Mouse (Mus musculus) hindbrain, embryonic 14.5 days (tissue): Measurements from ENCODE around the gene Guca2a. TPM values are rescaled to one million over a fixed set of nuclear protein-coding genes. Genes with fewer than 3 reads are reported as not detected.

Source experiments
- ATAC-seq: fragments of 200-750 bp; cut with Nextera tagmentation; 2 replicates; pipeline ENCODE4 v1.8.0; 2017; ENCODE audit warnings: moderate number of reproducible peaks, mild to moderate bottlenecking, moderate TSS enrichment, moderate library complexity; ENCODE audit not compliant: low FRiP score
- DNase-seq: peaks from one replicate; pipeline ENCODE4 v3.0.0-alpha.2; 2015; ENCODE audit warnings: low spot score
- H3K27ac ChIP-seq: fragments of 300-500 bp; sonication (generic); 2 replicates; pipeline ENCODE4 v1.5.1; 2014; ENCODE audit warnings: mild to moderate bottlenecking, moderate library complexity
- H3K27me3 ChIP-seq: fragments of 300-500 bp; sonication (generic); 2 replicates; pipeline ENCODE4 v1.6.1; 2014; ENCODE audit warnings: mild to moderate bottlenecking, low read length, mixed read lengths; ENCODE audit not compliant: control insufficient read depth, insufficient read depth
- H3K36me3 ChIP-seq: fragments of 300-500 bp; sonication (generic); replicated peaks from 2 replicates; pipeline ENCODE4 v1.6.1; 2014; ENCODE audit not compliant: control insufficient read depth, insufficient read depth
- H3K4me1 ChIP-seq: fragments of 300-500 bp; sonication (generic); replicated peaks from 2 replicates; pipeline ENCODE4 v1.6.1; 2014; ENCODE audit warnings: antibody characterized with exemption, low read length, mixed read lengths; ENCODE audit not compliant: control insufficient read depth, insufficient read depth
- H3K4me2 ChIP-seq: fragments of 300-500 bp; sonication (generic); replicated peaks from 2 replicates; pipeline ENCODE4 v1.6.1; 2014; ENCODE audit warnings: mild to moderate bottlenecking, moderate library complexity
- H3K4me3 ChIP-seq: fragments of 300-500 bp; sonication (generic); replicated peaks from 2 replicates; pipeline ENCODE4 v1.5.1; 2014; ENCODE audit warnings: mild to moderate bottlenecking, low read length
- H3K9ac ChIP-seq: fragments of 300-500 bp; sonication (generic); 2 replicates; pipeline ENCODE4 v1.6.1; 2014
- H3K9me3 ChIP-seq: fragments of 300-500 bp; sonication (generic); 2 replicates; pipeline ENCODE4 v1.6.1; 2016; ENCODE audit warnings: low read length; ENCODE audit not compliant: control insufficient read depth
- WGBS: fragments of 180-500 bp; shearing (Covaris S2); extraction: QIAGEN DNeasy Blood & Tissue Kit; methylation state at CpG from one replicate; pipeline ENCODE4 v1.1.7; 2014; 5-methylcytosine and 5-hydroxymethylcytosine counted together
- polyA plus RNA-seq: library from polyadenylated mRNA; unstranded; fragments of >200 nt; fragmentation: Nextera tagmentation; extraction: Ambion mirVana; gene quantifications from 2 replicates; pipeline ENCODE4 v1.2.1, GENCODE M21; 2014

The Guca2a gene
- not detected in 2 replicates for polyA plus RNA-seq

GRCm38 (mm10) chr4:119637176-119637845 lies at the start of gene Guca2a:
Guca2a (plus strand) TSS chr4:119637704.
- no peaks in the 10 kb centered on the region for H3K36me3 ChIP-seq
- H3K4me1 ChIP-seq = peaks cover 21% of the 10 kb centered on the region
- no peak within 1 kb of the TSS for H3K9ac ChIP-seq
- no peak within 1 kb of the TSS for H3K4me2 ChIP-seq
- no peaks in the 10 kb centered on the region for H3K27me3 ChIP-seq
- DNase-seq (no peak), ATAC-seq (no peak)
- no peak within 1 kb of the TSS for H3K4me3 ChIP-seq
- 76% methylated on average over 4 of the region's 4 CpGs for WGBS
- H3K9me3 ChIP-seq = no peaks in the 10 kb centered on the region
- H3K27ac ChIP-seq = no peak within 1 kb of the TSS

GRCm38 (mm10) chr4:119588037-119588436 lies 49.5 kb upstream of the Guca2a start:
- DNase-seq = no peak
- Histone ChIP-seq H3K4me1 (no peaks in the 10 kb centered on the region), H3K27ac (no peak overlapping the region), H3K4me2 (no peak overlapping the region), H3K36me3 (peaks cover 14% of the 10 kb centered on the region; the same call in 1 of the 2 replicates), H3K4me3 (no peak overlapping the region), H3K27me3 (no peaks in the 10 kb centered on the region), H3K9ac (no peak overlapping the region), H3K9me3 (no peaks in the 10 kb centered on the region)
- ATAC-seq = no peak
- 98% methylated on average over 2 of the region's 2 CpGs for WGBS

- Histone ChIP-seq H3K27ac (no peak overlapping the region), H3K4me3 (no peak overlapping the region), H3K4me2 (no peak overlapping the region), H3K36me3 (peaks cover 14% of the 10 kb centered on the region; the same call in 1 of the 2 replicates), H3K9ac (no peak overlapping the region), H3K4me1 (no peaks in the 10 kb centered on the region), H3K9me3 (no peaks in the 10 kb centered on the region), H3K27me3 (no peaks in the 10 kb centered on the region)
- 92% methylated on average over 2 of the region's 2 CpGs for WGBS
- no peak for ATAC-seq
- no peak for DNase-seq
Observed at GRCm38 (mm10) chr4:119589423-119589822, 48.1 kb upstream of the Guca2a start.

GRCm38 (mm10) chr4:119590027-119590426 lies 47.5 kb upstream of the Guca2a start:
- WGBS = 83% methylated on average over 1 of the region's 1 CpGs

GRCm38 (mm10) chr4:119592479-119592878 lies 45.0 kb upstream of the Guca2a start:
- WGBS = 60% methylated on average over 3 of the region's 3 CpGs
- H3K36me3 ChIP-seq = peaks cover 3% of the 10 kb centered on the region; the same call in 1 of the 2 replicates
- DNase-seq = no peak

More at GRCm38 (mm10) chr4:119590027-119590426, 47.5 kb upstream of the Guca2a start:
- no peaks in the 10 kb centered on the region for H3K9me3 ChIP-seq
- no peak for ATAC-seq
- no peak overlapping the region for H3K9ac ChIP-seq
- H3K4me3 ChIP-seq = no peak overlapping the region
- no peak overlapping the region for H3K27ac ChIP-seq
- DNase-seq = no peak
- no peaks in the 10 kb centered on the region for H3K27me3 ChIP-seq
- peaks cover 14% of the 10 kb centered on the region; the same call in 1 of the 2 replicates for H3K36me3 ChIP-seq
- H3K4me1 ChIP-seq = no peaks in the 10 kb centered on the region
- no peak overlapping the region for H3K4me2 ChIP-seq

GRCm38 (mm10) chr4:119594331-119594730 lies 43.2 kb upstream of the Guca2a start:
- no peaks in the 10 kb centered on the region for H3K27me3 ChIP-seq
- H3K27ac ChIP-seq = no peak overlapping the region
- no peaks in the 10 kb centered on the region for H3K4me1 ChIP-seq
- H3K9ac ChIP-seq = no peak overlapping the region
- over 99% methylated on average over 14 of the region's 14 CpGs for WGBS
- no peak overlapping the region for H3K4me2 ChIP-seq
- no peak overlapping the region for H3K4me3 ChIP-seq
- ATAC-seq = no peak
- H3K36me3 ChIP-seq = no peaks in the 10 kb centered on the region
- DNase-seq = no peak
- H3K9me3 ChIP-seq = no peaks in the 10 kb centered on the region

More at GRCm38 (mm10) chr4:119592479-119592878, 45.0 kb upstream of the Guca2a start:
- no peak for ATAC-seq
- H3K27me3 ChIP-seq = no peaks in the 10 kb centered on the region
- no peaks in the 10 kb centered on the region for H3K4me1 ChIP-seq
- H3K4me2 ChIP-seq = no peak overlapping the region
- H3K4me3 ChIP-seq = no peak overlapping the region
- H3K27ac ChIP-seq = no peak overlapping the region
- H3K9me3 ChIP-seq = no peaks in the 10 kb centered on the region
- H3K9ac ChIP-seq = no peak overlapping the region

GRCm38 (mm10) chr4:119599605-119600004 lies 37.9 kb upstream of the Guca2a start:
- DNase-seq (no peak), ATAC-seq (no peak)
- Histone ChIP-seq H3K9ac (no peak overlapping the region), H3K27ac (no peak overlapping the region), H3K9me3 (no peaks in the 10 kb centered on the region), H3K4me1 (no peaks in the 10 kb centered on the region), H3K4me2 (no peak overlapping the region), H3K36me3 (peaks cover 8% of the 10 kb centered on the region; the same call in 1 of the 2 replicates), H3K27me3 (no peaks in the 10 kb centered on the region), H3K4me3 (no peak overlapping the region)
- 73% methylated on average over 1 of the region's 1 CpGs for WGBS

- no peak overlapping the region for H3K4me2 ChIP-seq
- H3K27me3 ChIP-seq = no peaks in the 10 kb centered on the region
- H3K4me3 ChIP-seq = no peak overlapping the region
- no peak overlapping the region for H3K9ac ChIP-seq
- H3K4me1 ChIP-seq = no peaks in the 10 kb centered on the region
- H3K9me3 ChIP-seq = no peaks in the 10 kb centered on the region
- no peaks in the 10 kb centered on the region; the same call in 1 of the 2 replicates for H3K36me3 ChIP-seq
- H3K27ac ChIP-seq = no peak overlapping the region
- DNase-seq (no peak), ATAC-seq (no peak)
- WGBS = 98% methylated on average over 1 of the region's 1 CpGs
Observed at GRCm38 (mm10) chr4:119609488-119609887, 28.0 kb upstream of the Guca2a start.

GRCm38 (mm10) chr4:119614078-119614477 lies 23.4 kb upstream of the Guca2a start:
- peaks cover 5% of the 10 kb centered on the region for H3K36me3 ChIP-seq
- H3K27ac ChIP-seq = no peak overlapping the region
- no peak overlapping the region for H3K4me3 ChIP-seq
- 58% methylated on average over 1 of the region's 1 CpGs for WGBS
- no peaks in the 10 kb centered on the region for H3K9me3 ChIP-seq
- no peak overlapping the region for H3K4me2 ChIP-seq
- H3K27me3 ChIP-seq = no peaks in the 10 kb centered on the region
- no peak overlapping the region for H3K9ac ChIP-seq
- H3K4me1 ChIP-seq = no peaks in the 10 kb centered on the region
- DNase-seq = no peak
- ATAC-seq = no peak
